ENCODE assay signal across 12 mouse cellular contexts in genomic region chr3:37378412-37378811, GRCm38 (mm10). TPM values are rescaled to one million over a fixed set of nuclear protein-coding genes. Genes with fewer than 3 reads are reported as not detected.
A peak's percentile ranks its signal among the peaks of the same experiment; 100 is the strongest.
DNase-seq lines count a peak whose midpoint lies in the region; ATAC-seq and TF ChIP-seq lines count a peak whose summit lies in the region.
"Had no signal": no experiment of that assay in that cellular context is flagged by ENCODE, and none has a peak within 500 bp of the region (broad histone marks: within the 10 kb centered on the region; RNA-seq: fewer than 3 reads in every experiment).

No protein-coding gene starts in this region.

- POLR2A ChIA-PET in Patski (lab: Charles Lee): interaction anchor here (0.5 kb wide), 1 partner anchor 47 kb away, joined by 3 read pairs; no protein-coding TSS in a partner anchor

- H3K9me3 ChIP-seq in heart, embryonic 14.5 days (ENCODE audit: control insufficient read depth, low read length): no peaks in the 10 kb centered on the region
- no peaks in the 10 kb centered on the region for H3K9me3 ChIP-seq in lung, embryonic 14.5 days (ENCODE audit: low read depth, low read length)
- no peaks in the 10 kb centered on the region for H3K9me3 ChIP-seq in midbrain, embryonic 15.5 days

- CTCF ChIA-PET in Patski (lab: Charles Lee): interaction anchor here (1.0 to 1.1 kb wide), 2 partner anchors 11 to 37 kb away, joined by 3 read pairs; no protein-coding TSS in a partner anchor

- H3K27ac ChIP-seq in heart, embryonic 14.5 days (replicated peaks in 1 of 2; ENCODE audit: control insufficient read depth in 1 of 2, insufficient read depth in 1 of 2, low read depth in 2 of 2, low read length in 2 of 2): no peak overlapping the region
- peak overlapping the region; percentile 47; the same call in 1 of the 2 replicates for H3K27ac ChIP-seq in lung, embryonic 14.5 days (ENCODE audit: low read depth)
- H3K27ac ChIP-seq in midbrain, embryonic 15.5 days: no peak overlapping the region
- H3K27ac ChIP-seq: left cerebral cortex, adult 2 months had no signal

- 0 out of 2 replicates have a peak, but pooled peaks have one; percentile 38 for ATAC-seq in heart, embryonic 14.5 days (ENCODE audit: insufficient number of reproducible peaks, insufficient read depth, low FRiP score, low read depth)
- ATAC-seq in Patski: peak; percentile 81
- peak; percentile 91 for ATAC-seq in lung, embryonic 14.5 days (ENCODE audit: insufficient read depth)
- no peak for ATAC-seq in midbrain, embryonic 15.5 days (replicated peaks)
- ATAC-seq: CD4-positive, CD25-positive, alpha-beta regulatory T cell, adult 4 months; hindbrain, embryonic 16.5 days had no signal

- H3K36me3 ChIP-seq in heart, embryonic 14.5 days (ENCODE audit: control insufficient read depth, insufficient read depth, low read length): no peaks in the 10 kb centered on the region
- no peaks in the 10 kb centered on the region for H3K36me3 ChIP-seq in lung, embryonic 14.5 days (ENCODE audit: insufficient read depth)
- H3K36me3 ChIP-seq in midbrain, embryonic 15.5 days (replicated peaks): no peaks in the 10 kb centered on the region

- in situ Hi-C loops in Patski (cut with MboI; ENCODE audit: low pct_unique_long_range_greater_than_20kb): no loop called here

- WGBS in heart, embryonic 14.5 days: 65% methylated on average over 6 of the region's 6 CpGs
- 34% methylated on average over 6 of the region's 6 CpGs for WGBS in lung, embryonic 14.5 days
- WGBS in midbrain, embryonic 15.5 days: 69% methylated on average over 6 of the region's 6 CpGs

- no peak overlapping the region for H3K4me3 ChIP-seq in heart, embryonic 14.5 days (ENCODE audit: control insufficient read depth in 1 of 2, insufficient read depth in 1 of 2, low read depth in 1 of 2, low read length in 2 of 2)
- no peak overlapping the region for H3K4me3 ChIP-seq in lung, embryonic 14.5 days (ENCODE audit: low read depth, low read length)
- no peak overlapping the region for H3K4me3 ChIP-seq in midbrain, embryonic 15.5 days
- H3K4me3 ChIP-seq: left cerebral cortex, adult 2 months had no signal

- intact Hi-C loops in heart, postnatal 36 days (cut with DNase I): no loop called here
- intact Hi-C loops in left cerebral cortex, postnatal 14 days (cut with DNase I): no loop called here

- DNase-seq in heart, postnatal 36 days: no peak
- DNase-seq in Patski (ENCODE audit: low read depth, low spot score): peak; percentile 27
- DNase-seq in adrenal gland, postnatal 36 days: peak; percentile 68 to 70
- peak; percentile 83 for DNase-seq in lung, embryonic 14.5 days
- no peak for DNase-seq in left cerebral cortex, postnatal 14 days (ENCODE audit: low spot score in 2 of 2)
- DNase-seq in layer of hippocampus, postnatal 10 days (ENCODE audit: low spot score in 2 of 2): no peak
- DNase-seq: thymus, postnatal 14 days had no signal

- no peaks in the 10 kb centered on the region for H3K27me3 ChIP-seq in heart, embryonic 14.5 days (ENCODE audit: control insufficient read depth, insufficient read depth, low read length)
- no peaks in the 10 kb centered on the region for H3K27me3 ChIP-seq in Patski
- no peaks in the 10 kb centered on the region for H3K27me3 ChIP-seq in lung, embryonic 14.5 days (ENCODE audit: insufficient read depth, low read length)
- no peaks in the 10 kb centered on the region for H3K27me3 ChIP-seq in midbrain, embryonic 15.5 days (replicated peaks)

- H3K4me2 ChIP-seq in heart, embryonic 14.5 days (ENCODE audit: low read length): no peak overlapping the region
- no peak overlapping the region for H3K4me2 ChIP-seq in lung, embryonic 14.5 days
- H3K4me2 ChIP-seq in midbrain, embryonic 15.5 days: no peak overlapping the region

- H3K9ac ChIP-seq in heart, embryonic 14.5 days (ENCODE audit: low read length): no peak overlapping the region
- H3K9ac ChIP-seq in lung, embryonic 14.5 days: no peak overlapping the region
- H3K9ac ChIP-seq in midbrain, embryonic 15.5 days: no peak overlapping the region

- TF ChIP-seq CTCF in Patski (IDR thresholded peaks at IDR 0.05): no peak
- no peak for TF ChIP-seq CTCF in lung, embryonic 14.5 days (IDR thresholded peaks at IDR 0.05; ENCODE audit: low read depth)

- peaks cover 17 to 20% of the 10 kb centered on the region in 2 experiments for H3K4me1 ChIP-seq in heart, embryonic 14.5 days (ENCODE audit: control insufficient read depth in 2 of 2, insufficient read depth in 2 of 2, low read length in 2 of 2)
- H3K4me1 ChIP-seq in lung, embryonic 14.5 days (ENCODE audit: insufficient read depth): peaks cover 16% of the 10 kb centered on the region; the same call in 1 of the 2 replicates
- H3K4me1 ChIP-seq in midbrain, embryonic 15.5 days: 0 out of 2 replicates have a peak, but pooled peaks cover 5% of the 10 kb centered on the region

RNA-seq across cellular contexts. Expression of gene Fgf2, which starts 30.3 kb away (rescaled TPM):
- polyA plus RNA-seq in heart, embryonic 14.5 days (2014; fragmentation: Nextera tagmentation; extraction: Ambion mirVana): 1.7 and 2.2 TPM in 2 replicates
- total RNA-seq in heart, postnatal 36 days (2021): 10 to 100 TPM in 1 of 2 experiments, 1 to 10 TPM in 1; 9.6 to 13.7 TPM
- 1.3 TPM for polyA plus RNA-seq in Patski (2021)
- 1 to 10 TPM; 3.0 to 7.0 TPM for total RNA-seq in adrenal gland, postnatal 36 days (2021)
- polyA plus RNA-seq in lung, embryonic 14.5 days (2014; fragmentation: Nextera tagmentation; extraction: Ambion mirVana): 2.9 and 4.1 TPM in 2 replicates
- total RNA-seq in left cerebral cortex, postnatal 14 days (2021): 1 to 10 TPM; 3.1 to 4.1 TPM
- total RNA-seq in layer of hippocampus, postnatal 10 days (2021): 1 to 10 TPM; 3.8 to 4.5 TPM
- polyA plus RNA-seq in midbrain, embryonic 15.5 days (2015; fragmentation: Nextera tagmentation; extraction: Ambion mirVana): 0.34 and 0.51 TPM in 2 replicates

RNA-seq across cellular contexts. Expression of gene Spata5, which starts 41.3 kb away (rescaled TPM):
- 19.7 and 20.6 TPM in 2 replicates for polyA plus RNA-seq in heart, embryonic 14.5 days (2014; fragmentation: Nextera tagmentation; extraction: Ambion mirVana)
- 10 to 100 TPM; 15.9 to 16.1 TPM for total RNA-seq in heart, postnatal 36 days (2021)
- polyA plus RNA-seq in Patski (2021): 43.3 TPM
- total RNA-seq in adrenal gland, postnatal 36 days (2021): 10 to 100 TPM; 29.4 to 40.4 TPM
- 36.9 and 42.0 TPM in 2 replicates for polyA plus RNA-seq in lung, embryonic 14.5 days (2014; fragmentation: Nextera tagmentation; extraction: Ambion mirVana)
- total RNA-seq in left cerebral cortex, postnatal 14 days (2021): 10 to 100 TPM; 18.8 to 24.4 TPM
- total RNA-seq in layer of hippocampus, postnatal 10 days (2021): 10 to 100 TPM; 20.0 to 25.6 TPM
- 27.4 and 36.2 TPM in 2 replicates for polyA plus RNA-seq in midbrain, embryonic 15.5 days (2015; fragmentation: Nextera tagmentation; extraction: Ambion mirVana)

RNA-seq across cellular contexts. Expression of gene Nudt6, which starts 41.6 kb away (rescaled TPM):
- polyA plus RNA-seq in heart, embryonic 14.5 days (2014; fragmentation: Nextera tagmentation; extraction: Ambion mirVana): 12.8 and 13.6 TPM in 2 replicates
- 10 to 100 TPM; 36.0 to 36.3 TPM for total RNA-seq in heart, postnatal 36 days (2021)
- 20.4 TPM for polyA plus RNA-seq in Patski (2021)
- total RNA-seq in adrenal gland, postnatal 36 days (2021): 10 to 100 TPM; 15.3 to 25.7 TPM
- 4.6 and 7.4 TPM in 2 replicates for polyA plus RNA-seq in lung, embryonic 14.5 days (2014; fragmentation: Nextera tagmentation; extraction: Ambion mirVana)
- 1 to 10 TPM; 6.3 to 7.4 TPM for total RNA-seq in left cerebral cortex, postnatal 14 days (2021)
- 1 to 10 TPM; 5.3 to 8.0 TPM for total RNA-seq in layer of hippocampus, postnatal 10 days (2021)
- 8.0 and 9.7 TPM in 2 replicates for polyA plus RNA-seq in midbrain, embryonic 15.5 days (2015; fragmentation: Nextera tagmentation; extraction: Ambion mirVana)

Comparison
In these comparisons a context has a peak if more than half of its experiments do, and no peak if none do; other contexts are left out.
1. DNase-seq: peak in Patski (single experiment), adrenal gland, postnatal 36 days (2 of 2) and lung, embryonic 14.5 days (single experiment); none in heart, postnatal 36 days (0 of 2), left cerebral cortex, postnatal 14 days (0 of 2) and layer of hippocampus, postnatal 10 days (0 of 2).